Mouse (Mus musculus) limb, embryonic 12.5 days (tissue): ENCODE measurements around the gene Ppp5c. TPM values are rescaled to one million over a fixed set of nuclear protein-coding genes. Genes with fewer than 3 reads are reported as not detected.
A peak's percentile ranks its signal among the peaks of the same experiment; 100 is the strongest.

Experiments used
- ATAC-seq: fragments of 200-750 bp; cut with Nextera tagmentation; 2 replicates; pipeline ENCODE4 v1.8.0; 2017; ENCODE audit warnings: low read depth, moderate TSS enrichment; ENCODE audit not compliant: insufficient number of reproducible peaks, insufficient read depth, low FRiP score, low TSS enrichment
- H3K27ac ChIP-seq: fragments of 300-500 bp; sonication (generic); 2 replicates; pipeline ENCODE4 v1.5.1; 2016; ENCODE audit warnings: mild to moderate bottlenecking, moderate library complexity
- H3K27me3 ChIP-seq: fragments of 300-500 bp; sonication (generic); 2 replicates; pipeline ENCODE4 v1.6.1; 2016; ENCODE audit warnings: mild to moderate bottlenecking, moderate library complexity
- H3K36me3 ChIP-seq: fragments of 300-500 bp; sonication (generic); 2 replicates; pipeline ENCODE4 v1.6.1; 2016; ENCODE audit warnings: mild to moderate bottlenecking, moderate library complexity
- H3K4me1 ChIP-seq: fragments of 300-500 bp; sonication (generic); replicated peaks from 2 replicates; pipeline ENCODE4 v1.6.1; 2016
- H3K4me2 ChIP-seq: fragments of 300-500 bp; sonication (generic); 2 replicates; pipeline ENCODE4 v1.6.1; 2016; ENCODE audit warnings: mild to moderate bottlenecking, moderate library complexity
- H3K4me3 ChIP-seq: fragments of 300-500 bp; sonication (generic); replicated peaks from 2 replicates; pipeline ENCODE4 v1.5.1; 2016; ENCODE audit warnings: mild to moderate bottlenecking
- H3K9ac ChIP-seq: fragments of 300-500 bp; sonication (generic); replicated peaks from 2 replicates; pipeline ENCODE4 v1.6.1; 2016; ENCODE audit warnings: mild to moderate bottlenecking, moderate library complexity
- H3K9me3 ChIP-seq: fragments of 300-500 bp; sonication (generic); 2 replicates; pipeline ENCODE4 v1.6.1; 2016; ENCODE audit warnings: mild to moderate bottlenecking, moderate library complexity
- WGBS: fragments of 180-500 bp; shearing (Covaris S2); methylation state at CpG from one replicate; pipeline ENCODE4 v1.1.7; 2016; 5-methylcytosine and 5-hydroxymethylcytosine counted together
- polyA plus RNA-seq: library from polyadenylated mRNA; unstranded; fragments of >200 nt; fragmentation: Nextera tagmentation; extraction: Ambion mirVana; gene quantifications from 2 replicates; pipeline ENCODE4 v1.2.1, GENCODE M21; 2016

Ppp5c gene
- polyA plus RNA-seq, 1 experiment from 2014 or later: 126 TPM

DNA sequence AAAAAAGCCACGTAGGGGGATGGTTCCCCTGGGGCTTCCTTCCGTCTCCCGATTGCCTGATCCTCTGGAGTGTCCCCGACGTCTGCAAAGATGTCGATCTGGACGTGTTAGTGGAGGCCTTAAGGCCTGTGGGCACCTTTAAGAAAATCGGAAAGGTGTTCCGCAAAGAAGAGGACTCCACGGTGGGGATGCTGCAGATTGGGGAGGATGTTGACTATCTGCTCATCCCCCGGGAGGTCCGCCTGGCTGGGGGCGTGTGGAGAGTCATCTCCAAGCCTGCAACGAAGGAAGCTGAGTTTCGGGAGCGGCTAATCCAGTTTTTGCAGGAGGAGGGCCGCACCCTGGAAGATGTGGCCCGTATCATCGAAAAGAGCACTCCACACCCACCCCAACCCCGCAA lies 33.3 kb downstream of the Ppp5c start:
- no peak for ATAC-seq

DNA sequence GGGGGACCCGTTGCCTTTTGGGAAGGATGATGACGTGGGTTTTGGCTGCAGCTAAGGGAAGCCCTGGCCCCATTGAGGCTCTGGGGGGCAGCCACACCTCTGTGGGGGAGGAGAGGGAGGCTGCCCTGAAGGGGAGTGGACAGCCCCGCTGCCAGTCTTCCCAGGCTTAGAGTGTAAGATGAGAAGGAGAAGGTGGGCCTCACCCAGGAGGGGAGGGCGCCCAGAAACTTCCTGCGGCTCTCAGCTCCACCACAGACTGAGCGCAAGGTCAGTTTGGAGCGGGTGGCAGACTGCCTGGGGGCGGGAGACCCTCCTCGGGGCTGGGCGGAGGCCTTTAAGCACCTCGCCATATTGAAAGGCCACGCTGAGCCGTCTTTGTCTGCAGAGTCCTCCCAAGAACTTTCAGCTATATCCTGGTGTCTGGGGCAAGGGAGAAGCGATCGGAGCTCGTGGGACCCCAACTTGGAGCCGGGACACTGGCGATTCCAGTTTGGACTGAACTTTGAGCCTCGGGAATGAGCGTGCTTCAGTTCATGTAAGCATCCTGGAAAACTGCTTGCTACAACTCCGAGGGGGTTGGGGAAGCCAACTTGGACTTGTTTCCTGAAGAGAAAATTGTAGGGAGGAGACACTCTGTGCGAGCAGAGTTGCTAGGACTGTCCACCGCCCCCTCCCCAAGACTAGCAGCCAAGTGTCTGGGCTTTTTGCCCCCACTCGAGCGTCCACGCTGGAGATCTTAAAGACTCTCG lies 33.9 kb downstream of the Ppp5c start:
- ATAC-seq: peak; percentile 94
- Histone ChIP-seq H3K4me1 (peaks cover 61% of the 10 kb centered on the region), H3K4me3 (peak overlapping the region; percentile 73), H3K9me3 (no peaks in the 10 kb centered on the region; the same call in 1 of the 2 replicates), H3K27ac (peak overlapping the region; percentile 89), H3K9ac (peak overlapping the region; percentile 87), H3K27me3 (no peaks in the 10 kb centered on the region), H3K36me3 (peaks cover 39% of the 10 kb centered on the region), H3K4me2 (peak overlapping the region; percentile 89)
- WGBS: under 1% methylated on average over 27 of the region's 27 CpGs

More for the DNA sequence above, 33.3 kb downstream of the Ppp5c start:
- H3K9ac ChIP-seq: peak overlapping the region; percentile 87
- peak overlapping the region; percentile 89 for H3K27ac ChIP-seq
- H3K36me3 ChIP-seq: peaks cover 43% of the 10 kb centered on the region
- peaks cover 61% of the 10 kb centered on the region for H3K4me1 ChIP-seq
- 3% methylated on average over 20 of the region's 20 CpGs for WGBS
- peak overlapping the region; percentile 89 for H3K4me2 ChIP-seq
- H3K4me3 ChIP-seq: peak overlapping the region; percentile 73
- no peaks in the 10 kb centered on the region for H3K27me3 ChIP-seq
- H3K9me3 ChIP-seq: no peaks in the 10 kb centered on the region; the same call in 1 of the 2 replicates

DNA sequence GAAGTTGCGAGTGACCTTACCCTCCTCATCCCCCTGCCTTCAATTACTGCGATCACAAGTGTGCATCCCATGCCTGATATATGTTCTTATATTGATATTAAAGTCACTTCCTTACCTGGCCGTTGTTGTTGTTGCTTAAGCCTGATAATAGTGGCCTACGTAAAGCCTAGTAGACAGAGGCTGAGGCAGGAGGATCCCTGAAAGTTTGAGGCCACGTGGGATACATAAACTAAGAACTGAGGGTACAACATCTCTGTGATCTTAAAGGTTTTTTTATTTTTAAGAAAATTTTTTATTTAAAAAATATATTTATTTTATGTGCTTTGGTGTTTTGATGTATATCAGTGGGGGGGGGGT lies 35.3 kb downstream of the Ppp5c start, which contains the start of gene Ccdc8:
Gene Ccdc8 (plus strand): TSS at position 258 of the 357 bp plus-strand sequence.
- Histone ChIP-seq H3K4me2 (peak within 1 kb of the TSS; percentile 89), H3K9me3 (no peaks in the 10 kb centered on the region; the same call in 1 of the 2 replicates), H3K27me3 (no peaks in the 10 kb centered on the region), H3K4me1 (peaks cover 69% of the 10 kb centered on the region), H3K36me3 (peaks cover 25% of the 10 kb centered on the region), H3K9ac (no peak within 1 kb of the TSS), H3K4me3 (peak within 1 kb of the TSS; percentile 73), H3K27ac (peak within 1 kb of the TSS; percentile 95)
- WGBS: 96% methylated on average over 5 of the region's 5 CpGs
- ATAC-seq: no peak

DNA sequence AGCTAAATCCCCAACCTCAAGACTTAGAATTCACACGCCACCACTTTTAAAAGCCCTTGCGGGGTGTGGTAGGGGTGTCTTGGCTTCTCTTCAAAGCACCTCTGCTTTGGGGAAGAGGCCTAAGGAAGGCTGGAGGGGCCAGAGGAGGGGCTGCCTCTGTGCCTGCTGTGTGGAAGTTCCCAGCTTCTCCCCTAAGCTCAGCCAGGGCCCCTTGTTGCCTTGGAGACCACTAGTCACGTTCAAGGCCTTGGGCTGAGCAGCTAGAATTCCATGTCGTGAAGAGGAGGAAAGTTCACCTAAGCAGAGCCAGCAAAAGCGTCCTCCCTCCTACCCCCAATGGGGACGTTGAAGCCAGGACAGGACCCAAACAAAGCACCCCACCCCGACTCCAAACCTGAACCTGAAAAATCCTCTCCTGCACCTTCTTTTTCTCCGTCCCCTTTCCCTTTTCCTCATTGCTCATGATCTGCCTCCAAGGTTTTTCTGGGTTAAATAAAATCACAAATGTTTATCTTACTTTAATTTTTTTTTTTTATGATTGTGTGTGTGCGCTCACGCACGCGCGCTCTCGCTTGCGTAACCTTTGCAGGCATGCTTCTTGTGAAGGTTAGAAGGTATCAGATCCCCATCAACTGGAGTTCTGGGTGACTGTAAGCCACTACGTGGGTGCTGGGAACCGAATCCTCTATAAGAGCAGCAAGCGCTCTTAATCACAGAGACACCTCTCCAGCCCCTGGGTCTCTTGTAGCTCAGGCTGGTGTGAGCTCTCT lies 35.9 kb downstream of the Ppp5c start:
- no peak overlapping the region for H3K9ac ChIP-seq
- ATAC-seq: peak; percentile 50; the same call in 1 of the 2 replicates
- H3K36me3 ChIP-seq: peaks cover 19% of the 10 kb centered on the region
- H3K4me1 ChIP-seq: peaks cover 69% of the 10 kb centered on the region
- peak overlapping the region; percentile 47 for H3K4me2 ChIP-seq
- H3K4me3 ChIP-seq: peak overlapping the region; percentile 8; the same call in 1 of the 2 replicates
- H3K27ac ChIP-seq: peak overlapping the region; percentile 95
- no peaks in the 10 kb centered on the region for H3K27me3 ChIP-seq
- no peaks in the 10 kb centered on the region; the same call in 1 of the 2 replicates for H3K9me3 ChIP-seq
- 55% methylated on average over 18 of the region's 18 CpGs for WGBS

- no peak overlapping the region for H3K4me3 ChIP-seq
- ATAC-seq: no peak
Observed at GRCm38 (mm10) chr7:16990006-16990744, 37.5 kb downstream of the Ppp5c start.

GRCm38 (mm10) chr7:16988405-16988804 lies 39.3 kb downstream of the Ppp5c start:
- 39% methylated on average over 3 of the region's 3 CpGs for WGBS

More at GRCm38 (mm10) chr7:16990006-16990744, 37.5 kb downstream of the Ppp5c start:
- Histone ChIP-seq H3K9ac (no peak overlapping the region), H3K4me2 (no peak overlapping the region), H3K9me3 (no peaks in the 10 kb centered on the region; the same call in 1 of the 2 replicates), H3K27me3 (no peaks in the 10 kb centered on the region), H3K4me1 (peaks cover 52% of the 10 kb centered on the region), H3K36me3 (peaks cover 4% of the 10 kb centered on the region), H3K27ac (peak overlapping the region; percentile 82)
- 50% methylated on average over 15 of the region's 15 CpGs for WGBS

DNA sequence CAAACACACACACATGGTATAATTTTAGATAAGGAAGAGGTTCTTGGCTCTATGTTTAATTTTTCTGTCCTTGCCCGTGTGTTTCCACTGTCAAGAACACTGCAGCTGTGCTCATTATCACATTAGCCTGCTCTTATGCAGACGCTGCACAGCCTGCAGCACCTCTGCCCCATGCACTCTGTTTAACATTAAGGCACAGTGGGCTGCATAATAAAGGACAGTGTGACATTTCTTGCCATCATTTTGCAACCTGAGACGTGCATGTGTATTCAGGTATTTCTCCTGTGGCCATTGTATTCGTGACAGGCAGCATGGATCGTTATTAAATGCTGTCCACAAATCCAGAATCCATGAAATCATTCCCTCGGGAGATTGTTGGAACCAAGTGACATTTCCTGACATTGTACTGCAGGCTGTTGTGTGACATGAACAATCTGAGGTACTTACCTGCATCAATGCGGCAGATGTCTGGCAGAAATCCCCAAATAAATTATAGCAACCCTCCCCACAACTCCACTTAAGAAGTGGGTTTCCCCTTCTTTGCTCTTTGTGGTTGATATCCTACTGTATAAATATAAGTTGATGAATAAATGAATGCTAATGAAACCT lies 40.1 kb downstream of the Ppp5c start:
- Histone ChIP-seq H3K36me3 (no peaks in the 10 kb centered on the region), H3K27ac (peak overlapping the region; percentile 74), H3K4me3 (no peak overlapping the region), H3K4me2 (no peak overlapping the region), H3K9ac (no peak overlapping the region; the same call in 1 of the 2 replicates), H3K9me3 (no peaks in the 10 kb centered on the region; the same call in 1 of the 2 replicates), H3K27me3 (no peaks in the 10 kb centered on the region), H3K4me1 (peaks cover 52% of the 10 kb centered on the region)
- 41% methylated on average over 7 of the region's 7 CpGs for WGBS
- ATAC-seq: no peak

More at GRCm38 (mm10) chr7:16988405-16988804, 39.3 kb downstream of the Ppp5c start:
- ATAC-seq: no peak
- Histone ChIP-seq H3K27me3 (no peaks in the 10 kb centered on the region), H3K4me3 (no peak overlapping the region), H3K9me3 (no peaks in the 10 kb centered on the region; the same call in 1 of the 2 replicates), H3K9ac (no peak overlapping the region), H3K4me2 (no peak overlapping the region), H3K36me3 (no peaks in the 10 kb centered on the region), H3K27ac (peak overlapping the region; percentile 74), H3K4me1 (peaks cover 49% of the 10 kb centered on the region)

GRCm38 (mm10) chr7:16982859-16983568 lies 44.7 kb downstream of the Ppp5c start, which contains the start of gene Gm42372:
Gm42372 (plus strand) TSS chr7:16983086.
- H3K36me3 ChIP-seq: no peaks in the 10 kb centered on the region
- WGBS: 20% methylated on average over 26 of the region's 26 CpGs
- ATAC-seq: no peak
- H3K4me3 ChIP-seq: peak within 1 kb of the TSS; percentile 30
- H3K9me3 ChIP-seq: no peaks in the 10 kb centered on the region
- no peaks in the 10 kb centered on the region for H3K27me3 ChIP-seq
- 0 out of 2 replicates have a peak within 1 kb of the TSS, but pooled peaks have one; percentile 31 for H3K9ac ChIP-seq
- H3K4me1 ChIP-seq: peaks cover 40% of the 10 kb centered on the region
- H3K4me2 ChIP-seq: peak within 1 kb of the TSS; percentile 59
- 0 out of 2 replicates have a peak within 1 kb of the TSS, but pooled peaks have one; percentile 47 for H3K27ac ChIP-seq

GRCm38 (mm10) chr7:16980348-16980747 lies 47.4 kb downstream of the Ppp5c start:
- no peaks in the 10 kb centered on the region for H3K27me3 ChIP-seq
- peak overlapping the region; percentile 51 for H3K4me2 ChIP-seq
- peak overlapping the region; percentile 94 for H3K27ac ChIP-seq
- no peaks in the 10 kb centered on the region for H3K36me3 ChIP-seq
- H3K4me3 ChIP-seq: peak overlapping the region; percentile 24
- peak; percentile 77 for ATAC-seq
- no peaks in the 10 kb centered on the region for H3K9me3 ChIP-seq
- WGBS: 1% methylated on average over 12 of the region's 12 CpGs
- peaks cover 30% of the 10 kb centered on the region for H3K4me1 ChIP-seq
- H3K9ac ChIP-seq: no peak overlapping the region

DNA sequence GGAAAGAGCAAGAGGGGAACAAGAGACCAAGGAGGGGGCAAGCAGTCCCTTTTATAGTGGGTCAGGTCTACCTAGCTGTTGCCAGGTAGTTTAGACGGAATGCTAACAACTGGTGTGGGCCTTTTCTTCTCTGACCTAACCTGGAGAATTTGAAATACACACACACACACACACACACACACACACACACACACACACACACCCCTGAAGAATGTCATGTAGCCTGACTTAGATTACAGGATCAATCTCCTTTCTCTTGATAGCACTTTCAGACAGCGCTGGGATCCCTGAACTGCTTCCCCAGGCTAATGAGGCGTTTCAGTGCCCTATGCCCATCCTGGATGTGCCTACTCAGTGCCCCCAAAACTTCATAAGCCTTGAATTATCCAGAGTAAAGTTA lies 49.1 kb downstream of the Ppp5c start:
- H3K4me2 ChIP-seq: no peak overlapping the region
- no peaks in the 10 kb centered on the region for H3K27me3 ChIP-seq
- H3K4me3 ChIP-seq: no peak overlapping the region
- H3K27ac ChIP-seq: no peak overlapping the region
- H3K9ac ChIP-seq: no peak overlapping the region
- no peaks in the 10 kb centered on the region for H3K36me3 ChIP-seq
- H3K4me1 ChIP-seq: peaks cover 26% of the 10 kb centered on the region
- WGBS: 88% methylated on average over 3 of the region's 3 CpGs
- H3K9me3 ChIP-seq: no peaks in the 10 kb centered on the region
- no peak for ATAC-seq
